Mouse (Mus musculus): ENCODE data around the gene Cfap45.

Cfap45 gene

GRCm38 (mm10) chr1:172518013-172518412 is 2.6 kb upstream of the Cfap45 start:
- peak; percentile 45 for DNase-seq (ENCODE audit: low read depth)

- DNase-seq (ENCODE audit: low read depth) = peak; percentile 76
Observed at GRCm38 (mm10) chr1:172519644-172520043, 957 bp upstream of the Cfap45 start.

DNA sequence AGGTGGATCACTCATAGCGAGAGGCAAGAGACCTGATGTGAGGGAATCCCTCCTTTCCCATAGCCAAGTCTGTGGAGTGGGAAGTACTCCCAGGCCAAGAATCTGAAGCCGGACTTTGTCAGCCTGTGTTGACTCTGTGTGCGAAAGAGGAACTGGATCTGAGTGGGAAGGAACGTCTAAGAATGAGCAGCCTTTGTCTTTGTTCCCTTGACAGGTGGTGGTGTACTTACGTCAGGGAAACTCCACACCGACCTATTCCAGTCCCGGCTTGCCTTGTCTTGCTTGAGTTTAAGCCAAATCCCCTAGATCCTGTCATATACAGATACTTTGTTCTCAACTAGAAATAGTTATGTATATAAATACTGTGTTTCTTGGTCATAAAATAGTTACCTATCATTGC is 1.9 kb downstream of the Cfap45 start:
- DNase-seq (ENCODE audit: low read depth) = no peak

GRCm38 (mm10) chr1:172523699-172524101 is 3.1 kb downstream of the Cfap45 start:
- DNase-seq (ENCODE audit: low read depth) = no peak

GRCm38 (mm10) chr1:172525027-172525764 is 4.6 kb downstream of the Cfap45 start:
- DNase-seq (ENCODE audit: low read depth) = peak; percentile 36

DNA sequence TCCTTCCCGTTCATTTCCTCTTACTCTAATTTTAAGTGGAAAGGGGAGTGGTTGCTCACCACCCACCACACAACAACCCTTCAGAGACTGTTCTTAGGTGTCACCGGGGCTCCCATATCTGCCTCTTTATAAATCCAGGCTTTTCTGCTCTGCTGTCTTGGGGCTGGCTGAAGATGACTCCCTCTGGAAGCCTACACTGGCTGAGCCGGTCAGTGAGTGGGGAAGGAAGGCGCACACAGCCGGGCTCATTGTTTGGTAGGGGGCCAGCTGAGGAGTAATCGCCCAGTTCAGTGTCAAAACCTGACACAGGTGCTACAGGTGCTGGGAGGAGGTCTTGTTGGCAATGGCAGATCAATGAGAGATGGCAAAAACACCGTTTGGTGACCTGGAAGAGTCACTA is 5.4 kb downstream of the Cfap45 start:
- DNase-seq (ENCODE audit: low read depth) = no peak

GRCm38 (mm10) chr1:172526380-172527081 is 5.9 kb downstream of the Cfap45 start:
- DNase-seq (ENCODE audit: low read depth) = no peak

- no peak for DNase-seq (ENCODE audit: low read depth)
Observed at GRCm38 (mm10) chr1:172527431-172527830, 6.8 kb downstream of the Cfap45 start.

DNA sequence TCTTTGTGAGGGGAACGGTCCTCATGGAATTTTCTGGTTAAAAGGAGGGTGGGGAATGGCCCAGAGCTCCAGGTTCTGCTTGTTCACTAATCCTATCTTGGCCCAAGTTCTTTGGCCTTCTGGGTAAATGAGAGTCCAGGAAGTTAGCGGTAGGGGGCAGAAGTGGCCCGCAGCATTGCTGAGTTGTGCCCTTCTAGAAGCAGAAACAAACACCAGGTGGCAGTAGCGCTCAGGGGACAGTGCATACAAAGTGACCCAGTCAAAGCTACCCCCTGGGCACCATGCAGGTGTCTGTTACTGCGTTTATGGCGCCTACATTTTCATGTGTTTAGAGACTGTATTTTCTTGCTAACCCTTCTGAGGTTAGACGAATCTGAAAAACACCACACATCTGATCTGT is 8.1 kb downstream of the Cfap45 start:
- peak; percentile 91 for DNase-seq (ENCODE audit: low read depth)

- DNase-seq (ENCODE audit: low read depth) = peak; percentile 33
Observed at GRCm38 (mm10) chr1:172530544-172531220, 10.1 kb downstream of the Cfap45 start.

GRCm38 (mm10) chr1:172532551-172532950 is 11.9 kb downstream of the Cfap45 start:
- DNase-seq (ENCODE audit: low read depth) = no peak

GRCm38 (mm10) chr1:172535116-172535515 is 14.5 kb downstream of the Cfap45 start:
- DNase-seq (ENCODE audit: low read depth) = no peak

- DNase-seq (ENCODE audit: low read depth) = no peak
Observed at GRCm38 (mm10) chr1:172539827-172540226, 19.2 kb downstream of the Cfap45 start.

GRCm38 (mm10) chr1:172540283-172540820 is 19.8 kb downstream of the Cfap45 start:
- DNase-seq (ENCODE audit: low read depth) = no peak

GRCm38 (mm10) chr1:172546062-172546461 is 25.5 kb downstream of the Cfap45 start:
- DNase-seq (ENCODE audit: low read depth) = peak; percentile 72

DNA sequence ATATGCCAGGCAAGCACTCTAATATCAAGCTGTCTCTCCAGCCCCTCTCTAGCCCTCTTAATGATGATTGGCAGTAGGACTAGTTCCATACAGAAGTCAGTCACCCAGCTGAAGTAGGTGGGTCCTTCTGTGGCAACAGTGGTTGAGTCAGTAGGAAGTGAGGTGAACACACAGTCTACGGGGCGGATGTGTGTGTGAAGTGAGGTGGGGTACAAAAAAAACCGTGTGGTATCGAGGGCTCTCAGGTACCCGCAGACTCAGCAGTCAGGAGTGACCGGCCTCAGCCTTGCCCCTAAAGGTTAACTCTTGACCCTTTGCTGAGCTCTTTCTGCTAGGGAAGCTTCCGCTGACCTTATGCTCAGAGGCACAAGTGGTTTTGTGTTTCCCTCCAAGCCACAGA is 27.9 kb downstream of the Cfap45 start:
- no peak for DNase-seq (ENCODE audit: low read depth)

DNA sequence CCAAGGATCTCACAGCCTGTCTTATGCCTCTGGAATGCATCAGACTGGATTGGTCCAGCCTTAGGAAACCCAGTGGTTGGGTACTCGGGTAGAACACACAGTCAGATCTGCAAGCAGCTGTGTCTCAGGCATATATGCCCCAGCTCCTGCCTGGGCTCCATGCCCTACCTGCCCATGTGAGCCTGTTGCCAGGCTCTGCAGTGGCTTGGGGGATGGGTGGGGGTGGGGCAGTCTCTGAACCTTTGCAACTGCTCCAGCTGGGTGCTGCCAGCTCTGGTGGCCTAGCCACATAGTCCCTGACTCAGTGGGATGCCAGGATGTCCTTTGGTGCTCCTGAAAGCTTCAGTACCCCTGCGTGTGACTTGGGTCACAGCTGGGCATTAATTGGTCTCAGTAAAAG is 28.7 kb downstream of the Cfap45 start:
- no peak for DNase-seq (ENCODE audit: low read depth)

DNA sequence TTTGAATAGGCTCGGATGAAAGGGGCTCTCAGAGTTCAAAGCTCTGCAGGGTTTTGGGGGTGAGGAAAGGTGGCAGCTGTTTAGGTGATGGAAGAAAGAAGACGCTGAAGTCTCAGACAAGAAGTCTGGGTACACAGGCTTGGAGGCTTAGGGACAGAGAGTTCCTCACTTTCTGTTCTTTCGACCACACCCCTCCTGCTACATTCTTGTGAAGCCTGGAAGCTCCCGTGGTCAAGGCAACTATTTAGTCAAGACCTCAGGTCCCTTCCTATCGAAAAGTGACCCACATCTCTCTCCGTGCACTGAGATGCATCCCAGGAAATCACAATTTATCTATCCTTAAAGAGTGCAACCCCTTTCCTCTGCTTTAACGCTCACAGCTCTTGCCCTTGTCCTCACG is 29.1 kb downstream of the Cfap45 start:
- DNase-seq (ENCODE audit: low read depth) = no peak

DNA sequence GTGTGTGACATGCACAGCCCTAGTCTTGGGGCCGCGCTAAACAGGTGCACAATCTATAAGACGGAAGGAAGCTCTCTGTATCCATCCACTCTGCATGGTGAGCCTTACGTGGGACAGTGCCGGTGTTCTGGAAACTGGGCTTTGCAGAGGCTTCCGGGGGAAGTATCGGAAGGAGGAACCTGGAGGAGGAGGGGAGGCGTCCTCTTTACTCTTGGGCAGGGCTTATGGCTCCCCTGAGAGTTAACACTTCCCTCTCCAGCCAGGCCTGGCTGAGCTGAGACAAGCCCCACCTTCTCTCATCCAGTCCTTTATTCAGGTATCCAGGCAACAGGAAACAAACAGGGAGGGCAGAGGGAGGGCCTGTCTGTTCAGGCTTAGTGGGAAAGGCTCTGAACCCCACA is 29.9 kb downstream of the Cfap45 start:
- no peak for DNase-seq (ENCODE audit: low read depth)

GRCm38 (mm10) chr1:172551009-172551408 is 30.4 kb downstream of the Cfap45 start:
- DNase-seq (ENCODE audit: low read depth) = peak; percentile 26

DNA sequence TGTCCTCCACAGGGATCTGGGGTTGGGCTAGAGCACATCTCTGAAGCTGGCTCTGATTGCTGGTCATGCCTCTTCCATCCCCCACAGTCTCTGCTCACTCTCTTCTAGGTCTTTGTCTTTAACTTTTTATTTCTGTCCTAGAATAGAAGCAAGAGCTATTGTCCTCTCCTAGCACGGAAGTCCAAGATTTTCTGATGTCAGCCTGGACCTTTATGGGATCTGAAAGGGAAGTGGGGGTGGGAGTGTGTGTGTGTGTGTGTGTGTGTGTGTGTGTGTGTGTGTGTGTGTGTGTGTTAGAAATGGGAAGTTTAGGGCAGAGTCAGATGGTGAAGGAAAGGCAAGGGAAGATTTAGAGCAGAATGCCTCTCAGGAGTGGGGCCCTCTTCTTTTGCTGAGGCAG is 32.0 kb downstream of the Cfap45 start:
- DNase-seq (ENCODE audit: low read depth) = no peak

DNA sequence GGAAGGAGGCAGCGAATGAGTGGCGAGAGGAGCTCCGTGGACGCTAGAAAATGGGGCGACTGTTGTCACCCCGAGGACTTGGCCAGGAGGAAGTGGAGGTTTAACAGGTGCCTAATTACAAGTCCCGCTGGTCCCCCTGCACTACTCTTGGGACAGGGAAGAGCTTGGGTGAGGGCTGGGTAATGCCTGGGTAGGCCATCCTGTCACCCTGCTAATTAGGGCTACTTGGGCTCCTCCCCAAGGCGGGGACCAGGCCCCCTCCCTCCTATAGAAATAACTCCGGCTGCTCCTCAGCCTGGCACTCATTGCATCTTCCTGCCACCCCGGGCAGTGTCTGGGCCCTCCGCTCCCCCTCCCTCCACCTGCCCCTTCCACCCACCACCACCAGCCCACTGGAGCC is 35.0 kb downstream of the Cfap45 start, which contains the start of gene Vsig8:
Gene Vsig8, plus strand, starts transcription at position 301 of the 400 bp plus-strand sequence.
- no peak for DNase-seq (ENCODE audit: low read depth)
